Comparison of ENCODE assay signal across 9 mouse cellular contexts in genomic region chr17:12792422-12793206, GRCm38 (mm10). TPM values are rescaled to one million over a fixed set of nuclear protein-coding genes. Genes with fewer than 3 reads are reported as not detected.
A peak's percentile ranks its signal among the peaks of the same experiment; 100 is the strongest.
DNase-seq lines count a peak whose midpoint lies in the region; ATAC-seq and TF ChIP-seq lines count a peak whose summit lies in the region.
"Had no signal": no experiment of that assay in that cellular context is flagged by ENCODE, and none has a peak within 500 bp of the region (broad histone marks: within the 10 kb centered on the region; RNA-seq: fewer than 3 reads in every experiment).

No protein-coding gene starts in this region.

- no peaks in the 10 kb centered on the region for H3K9me3 ChIP-seq in midbrain, embryonic 14.5 days (ENCODE audit: control insufficient read depth, low read length)

- peak overlapping the region; percentile 79 for H3K27ac ChIP-seq in kidney, adult 2 months (ENCODE audit: insufficient read depth, low read depth, low read length)
- H3K27ac ChIP-seq in midbrain, embryonic 14.5 days (replicated peaks; ENCODE audit: low read depth, low read length): no peak overlapping the region

- no peak overlapping the region for H3K4me2 ChIP-seq in midbrain, embryonic 14.5 days (ENCODE audit: low read length)

- WGBS in kidney, adult 2 months: 51% methylated on average over 11 of the region's 11 CpGs
- WGBS in lung, adult 2 months: 23% methylated on average over 11 of the region's 11 CpGs
- WGBS in midbrain, embryonic 14.5 days: 77% methylated on average over 11 of the region's 11 CpGs

- no peak overlapping the region for H3K9ac ChIP-seq in midbrain, embryonic 14.5 days (replicated peaks; ENCODE audit: low read length)

- peak; percentile 41 for DNase-seq in embryo, embryonic 10 days (ENCODE audit: low spot score)
- DNase-seq in embryo, embryonic 10.5 days (ENCODE audit: low spot score): no peak
- peak; percentile 75 for DNase-seq in gastrocnemius, postnatal 25 days
- DNase-seq in kidney, adult 2 months: peak; percentile 96
- peak; percentile 82 for DNase-seq in lung, adult 2 months
- no peak for DNase-seq in frontal cortex, postnatal 14 days (ENCODE audit: low spot score in 2 of 2)
- no peak for DNase-seq in midbrain, embryonic 14.5 days
- no peak for DNase-seq in spleen, postnatal 4 days (ENCODE audit: low spot score in 2 of 2)

- TF ChIP-seq CTCF in kidney, adult 2 months (conservative IDR thresholded peaks at IDR 0.05; ENCODE audit: insufficient read depth, insufficient read length, low read depth, low read length): no peak
- TF ChIP-seq CTCF in lung, adult 2 months (IDR thresholded peaks at IDR 0.05; ENCODE audit: insufficient read depth, low read length): no peak

- no peak overlapping the region for H3K4me3 ChIP-seq in kidney, adult 2 months (ENCODE audit: insufficient read depth, low read depth, low read length)
- H3K4me3 ChIP-seq in lung, adult 2 months (replicated peaks; ENCODE audit: extremely low read depth, low read depth, low read length): no peak overlapping the region
- H3K4me3 ChIP-seq in midbrain, embryonic 14.5 days (replicated peaks; ENCODE audit: low read depth, low read length): no peak overlapping the region
- H3K4me3 ChIP-seq: erythroblast, embryonic 14.5 days had no signal

- no peaks in the 10 kb centered on the region for H3K27me3 ChIP-seq in kidney, adult 2 months (replicated peaks; ENCODE audit: control insufficient read depth, insufficient read depth, low read length)
- no peaks in the 10 kb centered on the region; the same call in 1 of the 2 replicates for H3K27me3 ChIP-seq in midbrain, embryonic 14.5 days (ENCODE audit: control insufficient read depth, insufficient read depth, low read length)

- no peak for ATAC-seq in midbrain, embryonic 14.5 days (ENCODE audit: low FRiP score, low TSS enrichment)

- TF ChIP-seq POLR2A in kidney, adult 2 months (IDR thresholded peaks at IDR 0.05; ENCODE audit: low read depth, low read length): no peak
- TF ChIP-seq POLR2A in lung, adult 2 months (IDR thresholded peaks at IDR 0.05; ENCODE audit: borderline replicate concordance, extremely low read depth, low read depth, low read length): peak; percentile 16; the same call in 1 of the 2 replicates

- H3K4me1 ChIP-seq in kidney, adult 2 months (ENCODE audit: control insufficient read depth, insufficient read depth, low read length): peaks cover 25% of the 10 kb centered on the region
- peaks cover 37% of the 10 kb centered on the region for H3K4me1 ChIP-seq in lung, adult 2 months (ENCODE audit: control insufficient read depth, insufficient read depth, low read length)
- peaks cover 19% of the 10 kb centered on the region for H3K4me1 ChIP-seq in midbrain, embryonic 14.5 days (ENCODE audit: control insufficient read depth, insufficient read depth, low read length)

- no peaks in the 10 kb centered on the region for H3K36me3 ChIP-seq in kidney, adult 2 months (ENCODE audit: control insufficient read depth, insufficient read depth, low read length)
- H3K36me3 ChIP-seq in midbrain, embryonic 14.5 days (ENCODE audit: control insufficient read depth, insufficient read depth, low read length): no peaks in the 10 kb centered on the region

RNA-seq across cellular contexts. Expression of gene Igf2r, which starts 23.1 kb away (rescaled TPM):
- 10 to 100 TPM; 44.6 to 45.8 TPM for total RNA-seq in gastrocnemius, postnatal 25 days (2021)
- 24.8 and 27.0 TPM in 2 replicates for polyA plus RNA-seq in kidney, adult 2 months (2012; rRNA removed)
- 26.8 and 27.5 TPM in 2 replicates for polyA plus RNA-seq in lung, adult 2 months (2012; rRNA removed)
- polyA plus RNA-seq in midbrain, embryonic 14.5 days (2014; fragmentation: Nextera tagmentation; extraction: Ambion mirVana): 9.2 and 13.4 TPM in 2 replicates

Comparison
In these comparisons a context has a peak if more than half of its experiments do, and no peak if none do; other contexts are left out.
1. DNase-seq: peak in embryo, embryonic 10 days (single experiment), gastrocnemius, postnatal 25 days (single experiment), kidney, adult 2 months (single experiment) and lung, adult 2 months (single experiment); none in embryo, embryonic 10.5 days (single experiment), frontal cortex, postnatal 14 days (0 of 2), midbrain, embryonic 14.5 days (single experiment) and spleen, postnatal 4 days (0 of 2).